Mouse (Mus musculus) liver, embryonic 14.5 days (tissue): ENCODE measurements around the gene Mex3d.

Experiments used
- CTCF ChIP-seq: IDR thresholded peaks from 2 replicates; pipeline ENCODE4 v1.5.1; 2016; ENCODE audit warnings: antibody characterized with exemption, low read depth, control low read depth
- EP300 ChIP-seq: IDR thresholded peaks from 2 replicates; pipeline ENCODE4 v1.6.1; 2016; ENCODE audit warnings: antibody characterized with exemption, low read depth

- TF ChIP-seq CTCF = 0 out of 2 replicates have a peak, but pooled peaks have one; percentile 3
- TF ChIP-seq EP300 = peak; percentile 74
These were observed 2.8 kb downstream of the Mex3d start for GRCm38 (mm10) chr10:80384709-80385108.
